Mouse (Mus musculus): ENCODE data around the gene Arl14.
"Not testable (repeated sequence)": the region's sequence is repeated elsewhere in the genome, so short reads cannot be mapped to it uniquely, and the experiment has no call there.

Gene Arl14

DNA sequence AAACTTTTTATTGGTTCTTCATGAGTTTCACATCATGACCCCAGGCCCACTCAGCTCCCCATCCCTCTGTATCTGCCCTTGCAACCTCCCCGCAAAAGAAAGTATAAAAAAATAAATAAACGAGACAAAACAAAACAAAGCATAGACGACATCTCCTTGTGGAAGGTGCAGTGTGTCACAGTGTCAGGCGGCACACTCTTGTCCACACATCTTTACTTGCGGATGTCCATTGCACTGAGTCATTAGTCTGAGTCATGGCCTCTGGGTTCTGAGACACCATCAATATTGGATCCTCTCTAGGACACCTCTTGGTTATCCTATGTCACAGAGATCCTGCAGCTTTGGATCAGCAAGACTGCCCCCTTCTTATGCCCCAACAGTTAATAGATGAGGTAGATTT lies 7.7 kb upstream of the Arl14 start:
- DNase-seq = no peak

DNA sequence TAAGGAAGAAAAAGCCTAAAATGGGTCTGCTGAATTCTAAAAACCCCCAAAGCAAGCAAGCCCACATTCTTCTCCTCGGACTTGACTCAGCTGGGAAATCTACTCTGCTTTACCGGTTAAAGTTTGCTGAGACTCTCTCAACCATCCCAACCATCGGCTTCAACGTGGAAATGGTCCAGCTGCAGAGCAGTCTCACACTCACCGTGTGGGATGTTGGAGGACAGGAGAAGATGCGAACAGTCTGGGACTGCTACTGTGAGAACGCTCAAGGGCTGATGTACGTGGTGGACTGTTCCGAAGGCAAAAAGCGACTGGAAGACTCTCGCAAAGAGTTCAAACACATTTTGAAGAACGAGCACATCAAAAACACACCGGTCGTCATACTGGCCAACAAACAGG lies 282 bp downstream of the Arl14 start:
- no peak for DNase-seq

DNA sequence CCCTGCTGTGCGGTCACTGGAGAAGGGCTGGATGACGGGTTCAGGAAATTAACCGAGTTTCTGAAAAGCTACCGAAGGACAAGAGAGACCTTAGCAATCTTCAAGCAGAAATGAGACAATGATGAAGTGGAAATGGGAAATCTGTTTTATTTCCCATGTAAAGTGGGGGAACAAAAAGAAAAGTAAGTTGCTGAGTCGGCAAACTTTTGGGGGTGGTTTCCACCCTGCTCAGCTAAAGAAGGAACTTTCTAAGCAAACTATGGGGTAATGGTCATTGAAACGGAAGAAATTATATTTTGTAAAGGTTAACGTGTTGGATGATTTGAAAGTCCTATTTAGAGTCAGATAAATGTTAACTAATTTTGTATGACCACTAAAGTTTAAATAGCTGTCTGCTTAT lies 768 bp downstream of the Arl14 start:
- DNase-seq = no peak

DNA sequence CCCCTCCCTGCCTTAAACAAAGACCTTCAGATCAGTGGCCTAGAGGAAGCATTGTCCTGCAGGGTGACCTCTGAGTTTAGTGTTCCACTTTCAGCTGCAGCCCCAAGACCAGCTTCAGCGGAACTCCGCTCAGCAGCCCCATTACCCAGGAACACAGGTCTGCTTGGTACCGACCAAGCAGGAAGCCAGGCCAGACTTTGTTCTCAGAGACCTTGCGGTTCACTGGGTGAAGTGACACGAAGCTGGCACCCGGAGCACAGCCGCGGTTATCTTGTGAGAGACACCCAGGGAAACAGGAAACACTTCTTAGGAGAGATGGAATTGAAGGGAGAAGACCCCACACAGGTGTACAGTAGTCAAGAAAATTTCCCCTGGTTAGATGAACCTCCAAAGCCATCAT lies 1.4 kb downstream of the Arl14 start:
- no peak for DNase-seq

DNA sequence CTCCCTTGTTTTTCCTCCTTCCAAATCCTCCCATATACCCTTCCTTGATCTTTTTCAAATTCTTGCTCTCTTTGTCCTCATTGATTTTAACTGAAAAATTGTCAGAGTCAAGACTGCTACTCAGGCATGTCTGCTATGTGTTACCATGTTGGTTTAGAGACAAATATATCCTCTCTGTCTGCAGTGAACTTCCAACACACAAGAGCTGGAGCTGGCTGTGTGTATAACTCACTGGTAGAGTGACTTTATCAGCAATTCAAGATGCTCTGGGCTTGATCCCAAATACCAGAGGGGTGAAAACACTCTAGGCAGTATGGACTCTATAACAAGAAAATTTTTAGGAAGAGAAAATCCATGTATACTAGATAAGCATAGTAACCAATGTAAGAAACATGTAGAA lies 2.8 kb downstream of the Arl14 start:
- no peak for DNase-seq

DNA sequence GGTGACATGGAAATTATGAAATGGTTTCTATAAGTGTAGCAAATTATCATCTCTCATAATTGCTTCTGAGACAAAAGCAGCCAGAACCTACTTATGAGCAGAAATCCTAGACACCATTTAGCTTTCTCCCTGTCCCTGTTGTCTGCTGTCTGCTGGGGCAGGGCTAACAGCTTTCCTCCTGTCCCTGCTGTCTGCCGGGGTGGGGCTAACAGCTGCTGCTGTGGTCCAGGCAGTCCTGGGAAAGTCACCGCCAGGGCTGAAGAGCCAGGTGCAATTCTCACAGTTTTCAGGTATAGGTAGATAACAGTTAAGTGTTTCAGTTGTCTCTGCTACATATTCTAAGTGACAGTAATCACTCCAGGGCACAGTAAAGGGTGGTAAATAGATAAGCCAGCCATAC lies 4.3 kb downstream of the Arl14 start:
- no peak for DNase-seq

DNA sequence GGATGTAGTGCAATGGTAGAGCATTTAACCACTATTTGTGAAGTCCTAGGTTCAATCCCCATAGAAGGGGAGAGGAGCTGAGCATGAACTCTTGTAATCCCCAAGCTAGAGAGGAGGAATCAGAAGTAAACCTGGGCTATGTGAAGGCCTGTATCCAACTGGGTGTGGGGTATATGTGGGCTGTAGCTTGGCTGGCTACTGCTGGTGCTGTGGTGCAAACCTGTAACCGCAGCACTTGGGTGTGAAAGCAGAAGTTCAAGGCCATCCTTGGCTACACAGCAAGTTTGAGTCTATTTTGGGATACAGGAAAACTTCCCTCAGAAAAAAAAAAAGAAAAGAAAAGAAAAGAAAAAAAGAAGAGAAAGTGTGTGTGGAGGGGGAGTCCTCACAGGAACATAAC lies 5.8 kb downstream of the Arl14 start:
- DNase-seq = no peak

DNA sequence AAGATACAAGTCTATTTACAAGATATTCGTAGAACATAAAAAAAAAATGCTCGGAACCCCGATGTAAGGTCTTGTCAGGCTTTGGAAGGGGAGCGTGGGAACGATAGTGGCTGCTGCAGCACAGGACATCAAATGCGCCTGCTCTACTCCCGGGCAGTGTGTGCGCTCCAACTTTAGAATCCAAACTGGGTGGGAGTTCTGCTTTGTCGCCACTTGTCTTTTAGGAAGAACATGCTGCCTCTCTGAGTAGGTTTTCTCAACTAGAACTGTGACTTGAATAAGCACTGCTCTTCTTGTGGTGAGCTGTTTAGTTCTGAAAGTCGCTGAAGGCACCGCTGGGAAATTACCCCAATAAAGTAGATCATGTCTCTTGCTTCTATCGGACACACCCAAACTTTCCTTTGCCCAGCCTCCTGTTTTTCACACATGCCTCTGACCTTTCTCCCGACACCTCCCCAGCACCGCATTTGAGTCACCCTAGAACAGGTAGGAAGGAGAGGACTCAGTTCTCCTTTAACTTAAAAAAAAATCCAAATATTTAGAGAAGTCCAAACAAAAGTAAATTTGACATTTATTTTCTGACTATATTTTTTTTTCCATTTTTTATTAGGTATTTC lies 9.4 kb downstream of the Arl14 start:
- DNase-seq = no peak

DNA sequence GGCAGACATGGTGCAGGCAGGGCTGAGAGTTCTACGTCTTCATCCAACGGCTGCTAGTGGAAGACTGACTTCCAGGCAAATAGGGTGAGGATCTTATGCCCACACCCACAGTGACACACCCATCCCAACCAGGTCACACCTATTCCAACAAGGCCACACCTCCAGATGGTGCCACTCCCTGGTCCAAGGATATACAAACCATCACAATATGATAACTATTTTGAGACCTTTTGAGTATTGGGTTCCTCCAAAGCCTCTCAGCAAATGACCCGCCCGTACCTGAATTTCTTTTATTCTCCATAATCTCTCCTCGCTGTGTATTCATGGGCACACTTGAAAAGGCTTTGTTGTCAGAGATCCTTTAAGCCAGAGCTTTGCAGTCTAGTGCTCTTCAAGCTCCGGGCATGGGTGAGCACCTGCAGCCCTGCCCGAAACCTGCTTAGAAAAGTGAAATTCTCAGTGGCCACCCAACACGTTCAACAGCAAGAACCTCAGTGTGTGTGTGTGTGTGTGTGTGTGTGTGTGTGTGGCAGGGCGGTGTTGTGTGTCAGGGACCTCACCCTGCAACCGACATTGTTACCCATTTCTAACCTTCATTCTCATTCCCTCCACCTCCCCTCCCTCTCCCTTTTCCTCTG lies 11.5 kb downstream of the Arl14 start:
- DNase-seq = not testable (repeated sequence)

DNA sequence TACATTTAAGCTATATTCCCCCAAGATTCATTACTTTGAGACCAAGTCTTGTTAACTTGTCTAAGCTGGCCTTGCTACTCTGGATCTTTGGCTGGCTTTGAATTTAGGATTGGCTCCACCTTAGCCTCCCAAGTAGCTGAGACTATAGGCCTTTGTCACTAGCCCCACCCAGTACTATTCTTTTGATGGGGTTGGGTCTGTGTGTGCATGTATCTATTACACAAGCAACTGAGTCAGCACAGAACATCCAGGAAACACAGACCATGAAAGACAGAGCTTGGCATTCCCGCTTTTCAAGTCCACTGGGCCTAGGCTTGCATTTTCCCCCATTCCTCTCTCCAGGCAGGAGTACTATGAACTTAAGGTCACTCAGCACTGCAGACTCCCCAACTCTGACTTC lies 12.3 kb downstream of the Arl14 start:
- DNase-seq = no peak

DNA sequence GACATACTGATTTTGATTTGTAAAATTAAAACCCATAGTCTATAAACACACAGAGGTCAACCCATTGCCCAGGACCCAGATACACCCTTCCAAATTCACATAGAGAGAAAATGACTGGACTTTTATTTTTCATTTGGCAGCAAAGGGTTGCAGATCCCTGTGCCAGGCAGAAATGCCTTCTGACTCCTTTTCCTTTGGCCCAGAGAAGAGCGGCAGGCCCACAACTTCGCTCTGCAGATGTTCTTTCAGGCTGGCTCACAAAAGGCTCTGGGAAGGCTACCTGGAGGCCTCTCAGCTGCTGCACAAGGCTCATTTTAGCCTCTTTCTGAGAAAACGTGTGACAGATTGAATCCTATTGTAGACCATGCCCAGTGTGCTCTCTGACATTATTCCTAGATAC lies 13.6 kb downstream of the Arl14 start:
- DNase-seq = no peak

DNA sequence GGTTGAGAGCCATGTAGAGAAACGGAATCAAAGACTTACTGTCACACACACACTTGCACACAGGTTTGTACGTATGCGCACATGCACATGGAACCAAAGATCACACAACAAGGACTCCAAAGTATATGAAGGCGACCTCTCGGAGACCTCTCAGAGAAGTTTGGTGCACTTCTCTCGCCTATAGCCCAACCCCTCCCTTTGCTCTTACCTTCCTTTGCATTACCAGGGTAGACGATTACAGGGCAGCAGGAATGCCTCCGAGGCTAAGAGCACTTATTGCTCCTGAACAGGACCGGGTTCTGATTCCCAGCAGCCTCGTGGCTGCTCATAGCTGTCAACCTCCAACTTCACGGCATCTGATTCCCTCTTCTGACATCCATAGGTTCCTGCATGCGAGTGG lies 14.3 kb downstream of the Arl14 start:
- DNase-seq = no peak

DNA sequence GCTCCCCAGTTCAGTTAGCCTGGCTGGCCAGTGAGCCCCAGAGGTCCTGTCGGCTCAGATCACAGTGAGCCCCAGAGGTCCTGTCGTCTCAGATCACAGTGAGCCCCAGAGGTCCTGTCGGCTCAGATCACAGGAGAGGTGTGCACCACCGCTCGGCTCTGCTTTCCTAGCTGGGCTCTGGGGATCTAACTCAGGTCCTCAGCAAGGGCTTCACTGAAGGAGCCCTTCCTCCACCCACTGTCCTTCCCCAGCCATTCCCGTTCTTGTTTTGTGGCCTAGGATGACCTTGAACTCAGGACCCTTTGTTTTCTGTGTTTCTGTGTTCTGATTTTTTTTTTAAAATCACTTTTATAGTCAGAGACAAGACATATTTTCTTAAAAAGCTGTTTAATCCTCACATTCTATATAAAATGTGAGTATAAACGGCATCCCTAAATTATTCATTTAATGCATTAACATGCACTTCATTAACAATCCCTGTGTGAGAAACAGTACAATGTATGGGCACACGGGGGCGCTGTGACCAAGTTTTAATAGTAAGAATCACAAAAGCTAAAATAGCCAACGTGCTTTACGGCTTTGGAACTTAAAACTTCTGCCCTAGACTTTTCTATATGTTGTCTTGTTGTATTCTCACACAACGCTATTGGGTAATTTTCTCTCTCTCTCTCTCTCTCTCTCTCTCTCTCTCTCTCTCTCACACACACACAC lies 16.1 kb downstream of the Arl14 start:
- DNase-seq = peak; percentile 75

DNA sequence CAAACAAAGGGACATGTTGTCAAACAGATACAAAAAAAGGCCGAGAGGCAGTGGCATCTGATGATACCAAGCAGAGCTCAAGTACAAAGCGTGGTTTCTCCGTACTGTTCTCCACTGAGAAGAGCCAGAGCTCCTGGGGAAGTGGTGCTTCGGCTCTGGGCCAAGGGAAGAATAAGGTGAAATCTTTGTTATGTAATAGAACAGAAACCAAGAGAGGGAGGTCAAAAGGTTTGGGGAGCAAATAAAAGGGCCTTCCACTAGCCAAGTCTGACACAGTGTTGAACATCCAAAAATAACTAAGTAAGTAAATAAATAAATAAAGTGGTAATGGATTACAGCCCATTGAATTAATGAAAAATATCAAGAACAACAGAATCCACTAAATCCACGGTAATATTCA lies 17.0 kb downstream of the Arl14 start:
- no peak for DNase-seq

DNA sequence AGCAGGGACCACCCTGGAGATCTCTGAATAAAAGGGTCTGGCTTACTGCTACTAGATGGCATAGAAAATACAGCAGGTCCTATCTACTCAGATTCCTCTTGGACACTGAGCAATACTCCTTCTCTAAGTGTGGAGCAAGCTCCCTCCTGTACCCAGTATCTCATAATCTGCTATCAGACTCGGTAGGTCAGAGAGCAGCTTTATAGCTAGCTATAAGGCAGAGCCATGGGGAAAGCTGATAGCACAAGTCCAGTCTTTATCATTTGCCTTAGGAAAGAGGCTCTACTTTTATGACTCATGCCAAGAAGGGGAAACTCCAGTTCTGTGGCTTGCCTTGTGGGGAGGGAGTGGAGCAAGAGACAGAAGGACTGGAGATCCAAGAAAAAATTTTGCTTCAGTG lies 18.8 kb downstream of the Arl14 start:
- no peak for DNase-seq

DNA sequence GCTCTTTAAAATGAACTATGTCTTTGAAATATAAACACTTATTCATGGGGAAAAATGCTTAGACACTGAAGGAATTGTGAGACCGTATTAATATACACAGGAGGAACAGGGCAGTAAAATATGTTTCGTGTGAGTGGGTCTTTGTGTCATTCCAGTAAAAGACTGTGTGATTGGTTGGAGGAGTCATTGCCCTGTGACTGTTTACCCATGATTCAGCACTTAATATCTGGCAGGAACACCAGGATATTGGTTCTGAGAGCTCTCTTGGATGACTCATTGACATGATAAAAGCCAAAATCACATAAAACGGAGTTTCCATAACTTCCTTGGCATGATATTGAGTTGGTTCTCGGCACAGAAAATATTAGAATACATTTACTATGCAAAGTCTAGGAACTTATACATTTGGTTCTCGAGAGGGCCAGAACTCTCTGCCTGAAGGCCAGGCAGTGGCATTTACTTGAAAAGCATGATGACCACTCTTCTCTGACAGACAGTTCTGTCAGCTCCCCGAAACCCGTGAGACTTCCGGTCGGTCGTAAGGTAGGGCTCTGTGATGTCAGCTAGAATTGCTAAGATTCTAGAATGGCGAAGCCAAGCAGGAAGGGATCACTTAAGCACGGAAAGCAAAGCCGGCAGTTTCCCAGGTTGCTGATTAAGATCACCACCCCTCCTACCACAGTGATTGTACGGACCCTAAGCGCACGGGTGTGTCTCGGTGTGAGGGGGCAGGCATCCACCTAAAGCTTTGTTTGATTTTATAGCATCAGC lies 31.1 kb downstream of the Arl14 start:
- DNase-seq = no peak

DNA sequence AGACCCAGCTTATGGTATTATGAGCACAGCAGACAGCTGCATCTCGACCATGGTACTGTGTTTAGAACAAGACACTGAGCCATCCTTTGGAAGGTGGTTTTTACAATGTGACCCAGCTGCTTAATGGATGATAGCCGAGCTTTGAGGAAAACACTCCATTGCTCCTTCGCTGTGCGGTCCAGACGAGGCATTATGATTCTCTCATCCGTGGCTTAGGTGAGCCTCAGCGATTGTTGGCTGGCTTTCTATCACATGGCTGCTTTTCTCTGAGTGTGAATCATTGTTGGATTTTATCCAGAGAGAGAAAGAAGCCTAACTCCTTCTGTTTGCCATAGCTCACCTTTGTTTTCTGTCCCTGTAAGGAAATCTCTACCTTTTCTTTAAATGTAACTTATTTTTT lies 32.5 kb downstream of the Arl14 start:
- no peak for DNase-seq

DNA sequence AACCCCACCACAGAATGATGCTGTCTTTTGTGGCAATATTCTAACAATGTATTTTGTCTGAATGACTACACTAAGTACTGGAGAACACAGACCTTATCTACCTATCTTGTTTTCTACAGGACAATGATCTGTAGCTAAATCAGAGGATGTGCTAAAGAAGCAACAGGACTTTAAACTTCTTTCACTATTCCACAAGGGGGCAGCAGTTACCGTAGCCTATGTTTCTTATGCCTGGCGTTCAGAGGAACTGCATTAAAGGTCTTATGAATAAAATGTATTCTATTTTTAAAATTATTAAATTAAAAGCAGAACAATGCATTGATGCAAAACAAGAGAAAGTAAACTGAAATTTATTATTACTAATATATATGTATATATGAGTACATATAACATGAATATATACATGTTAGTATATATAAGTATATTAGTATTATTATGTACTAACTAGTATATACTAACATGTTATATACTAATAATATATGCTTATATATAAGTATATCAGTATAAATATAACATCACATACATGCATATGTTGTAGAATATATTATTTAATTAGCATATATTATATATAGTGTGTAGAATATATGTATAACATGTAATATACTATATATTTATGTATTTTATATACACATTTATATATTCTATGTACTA lies 35.0 kb downstream of the Arl14 start:
- peak; percentile 29 for DNase-seq

DNA sequence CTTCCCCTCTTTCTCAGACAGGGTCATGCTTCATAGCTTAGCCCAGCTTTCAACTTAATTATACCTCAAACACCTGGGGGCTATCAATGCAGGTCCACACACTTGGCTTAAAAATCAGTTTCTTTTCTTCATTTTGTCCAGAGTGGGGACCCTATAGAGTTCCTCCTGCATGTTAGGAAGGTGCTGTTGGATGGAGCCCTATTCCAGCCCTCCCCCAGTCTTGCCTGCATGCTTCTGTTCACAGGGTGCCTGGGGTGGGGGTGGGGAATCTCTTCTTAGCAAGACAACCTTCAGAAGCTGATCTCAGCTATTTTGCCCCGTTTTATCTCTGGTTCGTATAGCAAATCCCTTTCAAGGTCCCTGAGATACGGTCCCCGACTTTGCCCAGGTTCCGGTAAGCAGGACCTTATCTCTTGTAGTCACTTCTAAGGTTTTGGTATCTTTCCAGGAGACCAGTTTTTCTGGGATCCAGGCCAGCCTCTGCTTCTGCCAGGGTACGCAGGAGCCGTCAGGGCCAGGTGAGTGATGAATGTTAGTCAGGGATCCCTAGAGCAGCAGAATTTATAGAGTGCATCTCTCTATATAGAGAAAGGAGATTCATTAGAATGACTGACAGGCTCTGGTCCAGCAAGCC lies 40.9 kb downstream of the Arl14 start:
- no peak for DNase-seq

DNA sequence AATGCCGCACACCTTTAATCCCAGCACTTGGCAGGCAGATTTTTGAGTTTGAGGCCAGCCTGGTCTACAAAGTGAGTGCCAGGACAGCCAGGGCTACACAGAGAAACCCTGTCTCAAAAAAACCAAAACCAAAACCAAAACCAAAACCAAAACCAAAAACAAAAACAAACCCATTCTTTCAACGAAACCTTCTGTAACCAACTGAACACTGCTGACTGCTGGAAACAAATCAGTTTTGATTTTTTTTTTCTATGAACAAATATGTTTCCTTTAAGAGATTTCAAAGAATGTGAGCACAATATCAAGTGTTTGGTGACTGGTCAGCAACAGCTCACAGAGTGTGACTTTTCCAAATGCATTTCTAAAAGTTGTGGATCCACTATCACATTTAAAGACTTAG lies 42.1 kb downstream of the Arl14 start:
- DNase-seq = not testable (repeated sequence)

DNA sequence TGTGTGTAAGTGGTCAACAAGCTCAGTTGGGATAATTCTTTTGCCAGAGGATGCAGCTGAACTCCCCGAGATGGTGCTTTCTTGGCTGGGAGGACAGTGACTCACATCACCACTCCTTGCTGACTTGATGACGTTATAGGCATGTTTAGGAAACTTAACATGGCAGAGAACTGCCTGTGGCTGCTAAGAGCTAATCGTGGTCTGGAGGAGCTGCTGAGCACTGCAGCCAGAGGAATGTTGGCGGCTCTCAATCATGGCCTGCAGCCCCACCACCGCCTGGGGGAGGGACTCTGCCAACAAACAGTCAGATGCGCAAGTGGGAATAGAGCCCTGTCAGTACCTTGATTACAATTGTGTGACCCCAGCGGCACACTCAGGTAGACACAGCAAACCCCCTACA lies 49.6 kb downstream of the Arl14 start:
- DNase-seq = no peak
